Mouse (Mus musculus) ES-E14 (cell line): Measurements from ENCODE around the gene Rhebl1.

Experiments
- CHD2 ChIP-seq: IDR thresholded peaks from 2 replicates; pipeline ENCODE4 v1.6.1; 2014; ENCODE audit warnings: mild to moderate bottlenecking, low read depth, low read length, inconsistent platforms
- HCFC1 ChIP-seq: IDR thresholded peaks from 2 replicates; pipeline ENCODE4 v1.6.1; 2012; ENCODE audit warnings: low read length, inconsistent platforms, borderline replicate concordance; ENCODE audit not compliant: insufficient read depth
- MAFK ChIP-seq: IDR thresholded peaks from 2 replicates; pipeline ENCODE4 v1.6.1; 2014; ENCODE audit warnings: mild to moderate bottlenecking, low read depth, low read length, inconsistent platforms; ENCODE audit not compliant: insufficient read depth
- ZC3H11A ChIP-seq: IDR thresholded peaks from 2 replicates; pipeline ENCODE4 v1.6.1; 2012; ENCODE audit warnings: low read depth, mild to moderate bottlenecking, inconsistent platforms, low read length, borderline replicate concordance
- ZNF384 ChIP-seq: IDR thresholded peaks from 2 replicates; pipeline ENCODE4 v1.6.1; 2012; ENCODE audit warnings: low read depth, low read length, inconsistent platforms

DNA sequence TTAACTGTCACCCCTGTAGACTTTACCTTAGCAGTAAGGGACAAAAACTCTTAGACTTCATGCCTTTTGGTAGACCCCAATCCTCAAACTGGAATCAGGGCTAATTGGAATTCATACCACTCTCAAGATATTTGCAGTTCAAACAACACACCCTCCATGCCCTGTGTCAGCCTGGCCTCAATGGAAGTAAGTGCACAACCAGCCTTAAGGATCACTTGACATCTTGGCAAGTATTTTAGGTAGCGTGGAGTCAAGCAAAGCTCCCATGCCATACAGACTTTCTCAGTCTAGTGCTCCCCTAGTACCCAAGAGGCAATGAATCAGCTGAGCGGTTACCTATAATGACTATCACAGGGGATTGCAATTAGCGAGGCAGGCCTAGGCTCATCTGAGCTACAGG is 36.7 kb upstream of the Rhebl1 start:
- TF ChIP-seq ZNF384 (no peak), MAFK (no peak), HCFC1 (no peak), ZC3H11A (no peak), CHD2 (no peak)
